12 mouse cellular contexts compared by ENCODE assay signal in genomic region chr12:84399663-84400062, GRCm38 (mm10). TPM values are rescaled to one million over a fixed set of nuclear protein-coding genes. Genes with fewer than 3 reads are reported as not detected.
DNase-seq lines count a peak whose midpoint lies in the region; ATAC-seq and TF ChIP-seq lines count a peak whose summit lies in the region.
"Had no signal": no experiment of that assay in that cellular context is flagged by ENCODE, and none has a peak within 500 bp of the region (broad histone marks: within the 10 kb centered on the region; RNA-seq: fewer than 3 reads in every experiment).

No protein-coding gene starts in this region.

- peaks cover 17% of the 10 kb centered on the region for H3K4me1 ChIP-seq in megakaryocyte, embryonic 14.5 days
- no peaks in the 10 kb centered on the region for H3K4me1 ChIP-seq in kidney, postnatal 0 days (replicated peaks; ENCODE audit: insufficient read depth, low read length)
- H3K4me1 ChIP-seq in small intestine, adult 2 months (ENCODE audit: control insufficient read depth, insufficient read depth, insufficient read length, low read length): peaks cover 9% of the 10 kb centered on the region; the same call in 1 of the 2 replicates
- H3K4me1 ChIP-seq in embryonic facial prominence, embryonic 10.5 days: no peaks in the 10 kb centered on the region
- no peaks in the 10 kb centered on the region for H3K4me1 ChIP-seq in thymus, adult 2 months (replicated peaks; ENCODE audit: control insufficient read depth, insufficient read depth, low read length)
- H3K4me1 ChIP-seq: hindbrain, embryonic 10.5 days; neural tube, embryonic 15.5 days had no signal

- TF ChIP-seq POLR2A in small intestine, adult 2 months (IDR thresholded peaks at IDR 0.05; ENCODE audit: low read depth, low read length): no peak; the same call in 1 of the 2 replicates
- TF ChIP-seq POLR2A in thymus, adult 2 months (IDR thresholded peaks at IDR 0.05; ENCODE audit: control insufficient read depth, extremely low read depth, insufficient read depth, low read length, poor library complexity): no peak

- H3K4me3 ChIP-seq in megakaryocyte, embryonic 14.5 days (replicated peaks): peak overlapping the region; percentile 28
- no peak overlapping the region for H3K4me3 ChIP-seq in kidney, postnatal 0 days (replicated peaks; ENCODE audit: low read depth, low read length)
- H3K4me3 ChIP-seq in small intestine, adult 2 months (ENCODE audit: low read depth, low read length): peak overlapping the region; percentile 57
- H3K4me3 ChIP-seq in embryonic facial prominence, embryonic 10.5 days: no peak overlapping the region
- H3K4me3 ChIP-seq in thymus, adult 2 months (ENCODE audit: control insufficient read depth, insufficient read depth, low read length): no peak overlapping the region
- H3K4me3 ChIP-seq: hindbrain, embryonic 10.5 days; neural tube, embryonic 15.5 days had no signal

- H3K27ac ChIP-seq in kidney, postnatal 0 days: peak overlapping the region; percentile 82
- peak overlapping the region; percentile 97 for H3K27ac ChIP-seq in small intestine, adult 2 months (ENCODE audit: insufficient read depth, low read depth, low read length)
- H3K27ac ChIP-seq in embryonic facial prominence, embryonic 10.5 days (replicated peaks): no peak overlapping the region
- H3K27ac ChIP-seq in thymus, adult 2 months (ENCODE audit: control insufficient read depth, insufficient read depth, low read length): no peak overlapping the region
- H3K27ac ChIP-seq: hindbrain, embryonic 10.5 days; neural tube, embryonic 15.5 days had no signal

- H3K4me2 ChIP-seq in kidney, postnatal 0 days (ENCODE audit: low read length): peak overlapping the region; percentile 21; the same call in 1 of the 2 replicates
- H3K4me2 ChIP-seq: neural tube, embryonic 15.5 days had no signal

- no peak for TF ChIP-seq CTCF in kidney, postnatal 0 days (IDR thresholded peaks at IDR 0.05; ENCODE audit: low read depth)
- TF ChIP-seq CTCF in small intestine, adult 2 months (IDR thresholded peaks at IDR 0.05; ENCODE audit: extremely low read depth, insufficient read length, insufficient replicate concordance, low read depth, low read length): no peak
- no peak for TF ChIP-seq CTCF in thymus, adult 2 months (IDR thresholded peaks at IDR 0.05; ENCODE audit: borderline replicate concordance, control insufficient read depth, extremely low read depth, insufficient read depth, low read length, poor library complexity)

- ATAC-seq in megakaryocyte, adult 5-6 weeks (ENCODE audit: poor library complexity, severe bottlenecking): no peak
- no peak for ATAC-seq in kidney, postnatal 0 days (replicated peaks; ENCODE audit: low FRiP score, low read depth)

- no peaks in the 10 kb centered on the region for H3K9me3 ChIP-seq in megakaryocyte, embryonic 14.5 days
- no peaks in the 10 kb centered on the region for H3K9me3 ChIP-seq in kidney, postnatal 0 days (replicated peaks; ENCODE audit: low read length)
- H3K9me3 ChIP-seq in embryonic facial prominence, embryonic 10.5 days: no peaks in the 10 kb centered on the region
- H3K9me3 ChIP-seq: hindbrain, embryonic 10.5 days; neural tube, embryonic 15.5 days had no signal

- no peaks in the 10 kb centered on the region for H3K36me3 ChIP-seq in megakaryocyte, embryonic 14.5 days (replicated peaks; ENCODE audit: low read length)
- H3K36me3 ChIP-seq in kidney, postnatal 0 days (ENCODE audit: insufficient read depth, low read length): no peaks in the 10 kb centered on the region; the same call in 1 of the 2 replicates
- peaks cover 13% of the 10 kb centered on the region for H3K36me3 ChIP-seq in small intestine, adult 2 months (ENCODE audit: control insufficient read depth, insufficient read depth, low read length)
- H3K36me3 ChIP-seq in embryonic facial prominence, embryonic 10.5 days (replicated peaks): no peaks in the 10 kb centered on the region
- H3K36me3 ChIP-seq in thymus, adult 2 months (ENCODE audit: control insufficient read depth, insufficient read depth, low read length): peaks cover 22% of the 10 kb centered on the region
- H3K36me3 ChIP-seq: hindbrain, embryonic 10.5 days; neural tube, embryonic 15.5 days had no signal

- WGBS in kidney, postnatal 0 days: 51% methylated on average over 9 of the region's 9 CpGs
- WGBS in small intestine, adult 2 months: 27% methylated on average over 9 of the region's 9 CpGs
- 77% methylated on average over 9 of the region's 9 CpGs for WGBS in embryonic facial prominence, embryonic 10.5 days
- 96% methylated on average over 9 of the region's 9 CpGs for WGBS in thymus, adult 2 months

- DNase-seq in adrenal gland, postnatal 14 days: peak; percentile 31
- no peak for DNase-seq in adrenal gland, adult 8-10 months
- no peak for DNase-seq in kidney, postnatal 0 days (ENCODE audit: low spot score)
- no peak for DNase-seq in embryonic facial prominence, embryonic 10.5 days (ENCODE audit: low spot score)
- no peak for DNase-seq in thymus, adult 2 months
- DNase-seq: right cerebral cortex, postnatal 25 days; thymus, adult 18-20 months had no signal

- H3K9ac ChIP-seq in kidney, postnatal 0 days (ENCODE audit: low read depth, low read length): 0 out of 2 replicates have a peak overlapping the region, but pooled peaks have one; percentile 18
- H3K9ac ChIP-seq: neural tube, embryonic 15.5 days had no signal

- H3K27me3 ChIP-seq in megakaryocyte, embryonic 14.5 days (replicated peaks): no peaks in the 10 kb centered on the region
- H3K27me3 ChIP-seq in kidney, postnatal 0 days (ENCODE audit: insufficient read depth, low read length): no peaks in the 10 kb centered on the region
- no peaks in the 10 kb centered on the region for H3K27me3 ChIP-seq in small intestine, adult 2 months (ENCODE audit: control insufficient read depth, insufficient read depth, low read length)
- H3K27me3 ChIP-seq in embryonic facial prominence, embryonic 10.5 days (replicated peaks; ENCODE audit: low read depth, poor library complexity, severe bottlenecking): no peaks in the 10 kb centered on the region
- H3K27me3 ChIP-seq in thymus, adult 2 months (ENCODE audit: control insufficient read depth, insufficient read depth, low read length): no peaks in the 10 kb centered on the region
- H3K27me3 ChIP-seq: neural tube, embryonic 15.5 days had no signal

RNA-seq across cellular contexts. Expression of gene Entpd5, which starts 9.2 kb away (rescaled TPM):
- 81.4 and 86.0 TPM in 2 replicates for total RNA-seq in adrenal gland, postnatal 14 days (2021)
- 100 to 1,000 TPM; 101 to 157 (median 123) TPM for total RNA-seq in adrenal gland, adult 8-10 months (2022)
- 0.83 and 1.0 TPM in 2 replicates for polyA plus RNA-seq in megakaryocyte, embryonic 14.5 days (2012; ENCODE audit: insufficient read depth, low replicate concordance)
- 8.8 and 11.0 TPM in 2 replicates for total RNA-seq in megakaryocyte, adult 5-6 weeks (2015)
- total RNA-seq in megakaryocyte, adult 5-6 weeks (2017): 10.5 and 11.2 TPM in 2 replicates
- polyA plus RNA-seq in kidney, postnatal 0 days (2015; fragmentation: Nextera tagmentation; extraction: Ambion mirVana): 85.5 and 99.1 TPM in 2 replicates
- 10.9 and 15.5 TPM in 2 replicates for polyA plus RNA-seq in small intestine, adult 2 months (2012; rRNA removed)
- 8.1 and 10.0 TPM in 2 replicates for polyA plus RNA-seq in embryonic facial prominence, embryonic 10.5 days (2016; fragmentation: Nextera tagmentation; extraction: Ambion mirVana)
- polyA plus RNA-seq in thymus, adult 2 months (2012; rRNA removed): 24.6 and 24.8 TPM in 2 replicates

RNA-seq across cellular contexts. Expression of gene Bbof1, which starts 9.2 kb away (rescaled TPM):
- total RNA-seq in adrenal gland, postnatal 14 days (2021): 3.9 and 7.2 TPM in 2 replicates
- 1 to 10 TPM; 1.2 to 3.5 (median 2.0) TPM for total RNA-seq in adrenal gland, adult 8-10 months (2022)
- polyA plus RNA-seq in megakaryocyte, embryonic 14.5 days (2012; ENCODE audit: insufficient read depth, low replicate concordance): 0.95 TPM in 1 of 2 replicates, not detected in the other
- total RNA-seq in megakaryocyte, adult 5-6 weeks (2015): 0.36 and 1.1 TPM in 2 replicates
- 1.5 and 2.3 TPM in 2 replicates for total RNA-seq in megakaryocyte, adult 5-6 weeks (2017)
- 1.3 and 1.4 TPM in 2 replicates for polyA plus RNA-seq in kidney, postnatal 0 days (2015; fragmentation: Nextera tagmentation; extraction: Ambion mirVana)
- not detected in 2 replicates for polyA plus RNA-seq in small intestine, adult 2 months (2012; rRNA removed)
- 0.49 and 0.80 TPM in 2 replicates for polyA plus RNA-seq in embryonic facial prominence, embryonic 10.5 days (2016; fragmentation: Nextera tagmentation; extraction: Ambion mirVana)
- 0.42 and 0.73 TPM in 2 replicates for polyA plus RNA-seq in thymus, adult 2 months (2012; rRNA removed)

RNA-seq across cellular contexts. Expression of gene Rnf113a2, which starts 17.3 kb away (rescaled TPM):
- total RNA-seq in adrenal gland, postnatal 14 days (2021): 17.1 and 20.8 TPM in 2 replicates
- total RNA-seq in adrenal gland, adult 8-10 months (2022): 10 to 100 TPM; 15.0 to 19.2 (median 17.6) TPM
- polyA plus RNA-seq in megakaryocyte, embryonic 14.5 days (2012; ENCODE audit: insufficient read depth, low replicate concordance): 1.7 and 24.6 TPM in 2 replicates
- 27.5 and 30.5 TPM in 2 replicates for total RNA-seq in megakaryocyte, adult 5-6 weeks (2015)
- total RNA-seq in megakaryocyte, adult 5-6 weeks (2017): 31.2 and 32.2 TPM in 2 replicates
- polyA plus RNA-seq in kidney, postnatal 0 days (2015; fragmentation: Nextera tagmentation; extraction: Ambion mirVana): 28.4 and 28.8 TPM in 2 replicates
- 0.81 and 1.3 TPM in 2 replicates for polyA plus RNA-seq in small intestine, adult 2 months (2012; rRNA removed)
- polyA plus RNA-seq in embryonic facial prominence, embryonic 10.5 days (2016; fragmentation: Nextera tagmentation; extraction: Ambion mirVana): 23.3 and 24.6 TPM in 2 replicates
- polyA plus RNA-seq in thymus, adult 2 months (2012; rRNA removed): 7.1 and 7.6 TPM in 2 replicates

RNA-seq across cellular contexts. Expression of gene Fam161b, which starts 38.0 kb away (rescaled TPM):
- total RNA-seq in adrenal gland, postnatal 14 days (2021): 2.0 and 3.0 TPM in 2 replicates
- total RNA-seq in adrenal gland, adult 8-10 months (2022): 1 to 10 TPM; 2.3 to 3.9 (median 3.3) TPM
- polyA plus RNA-seq in megakaryocyte, embryonic 14.5 days (2012; ENCODE audit: insufficient read depth, low replicate concordance): 0.09 TPM in 1 of 2 replicates, not detected in the other
- total RNA-seq in megakaryocyte, adult 5-6 weeks (2015): 0.48 and 0.58 TPM in 2 replicates
- total RNA-seq in megakaryocyte, adult 5-6 weeks (2017): 0.40 and 1.1 TPM in 2 replicates
- 2.0 and 2.1 TPM in 2 replicates for polyA plus RNA-seq in kidney, postnatal 0 days (2015; fragmentation: Nextera tagmentation; extraction: Ambion mirVana)
- 0.14 and 0.34 TPM in 2 replicates for polyA plus RNA-seq in small intestine, adult 2 months (2012; rRNA removed)
- 4.0 and 4.7 TPM in 2 replicates for polyA plus RNA-seq in embryonic facial prominence, embryonic 10.5 days (2016; fragmentation: Nextera tagmentation; extraction: Ambion mirVana)
- 0.94 and 1.2 TPM in 2 replicates for polyA plus RNA-seq in thymus, adult 2 months (2012; rRNA removed)

RNA-seq across cellular contexts. Expression of gene Coq6, which starts 38.2 kb away (rescaled TPM):
- total RNA-seq in adrenal gland, postnatal 14 days (2021): 95.0 and 97.5 TPM in 2 replicates
- total RNA-seq in adrenal gland, adult 8-10 months (2022): 10 to 100 TPM; 35.6 to 54.7 (median 43.9) TPM
- 1.5 and 4.0 TPM in 2 replicates for polyA plus RNA-seq in megakaryocyte, embryonic 14.5 days (2012; ENCODE audit: insufficient read depth, low replicate concordance)
- total RNA-seq in megakaryocyte, adult 5-6 weeks (2015): 10.1 and 10.4 TPM in 2 replicates
- 5.7 and 7.9 TPM in 2 replicates for total RNA-seq in megakaryocyte, adult 5-6 weeks (2017)
- polyA plus RNA-seq in kidney, postnatal 0 days (2015; fragmentation: Nextera tagmentation; extraction: Ambion mirVana): 36.0 and 40.9 TPM in 2 replicates
- 26.3 and 29.9 TPM in 2 replicates for polyA plus RNA-seq in small intestine, adult 2 months (2012; rRNA removed)
- 44.8 and 44.9 TPM in 2 replicates for polyA plus RNA-seq in embryonic facial prominence, embryonic 10.5 days (2016; fragmentation: Nextera tagmentation; extraction: Ambion mirVana)
- 63.3 and 70.5 TPM in 2 replicates for polyA plus RNA-seq in thymus, adult 2 months (2012; rRNA removed)

Comparison
In these comparisons a context has a peak if more than half of its experiments do, and no peak if none do; other contexts are left out.
1. H3K4me3 ChIP-seq: peak in megakaryocyte, embryonic 14.5 days (single experiment) and small intestine, adult 2 months (single experiment); none in kidney, postnatal 0 days (single experiment), embryonic facial prominence, embryonic 10.5 days (single experiment) and thymus, adult 2 months (single experiment).
2. H3K27ac ChIP-seq: peak in kidney, postnatal 0 days (single experiment) and small intestine, adult 2 months (single experiment); none in embryonic facial prominence, embryonic 10.5 days (single experiment) and thymus, adult 2 months (single experiment).